Mouse (Mus musculus) left cerebral cortex, adult 2 months (tissue): ENCODE data around the gene Rph3al. TPM values are rescaled to one million over a fixed set of nuclear protein-coding genes. Genes with fewer than 3 reads are reported as not detected.

ENCODE experiments used
- DNase-seq, 2 experiments: peaks; one replicate each; pipeline ENCODE4 v3.0.0; 2021 to 2022; ENCODE audit warnings: low spot score in 2 of 2, mixed read lengths in 1 of 2; ENCODE audit errors: extremely low spot score in 1 of 2
- H3K27ac ChIP-seq: fragments of 200-600 bp; 2 replicates; pipeline ENCODE4 v1.8.1; 2022
- H3K4me3 ChIP-seq: fragments of 200-600 bp; 2 replicates; pipeline ENCODE4 v1.8.1; 2022
- CTCF ChIP-seq: fragments of 200-600 bp; IDR thresholded peaks from 2 replicates; pipeline ENCODE4 v1.8.1; 2022; ENCODE audit warnings: antibody characterized with exemption, mild to moderate bottlenecking, moderate library complexity
- intact Hi-C: fragments of 180-260 bp; cut with DNase I; formaldehyde crosslinking; loops from one replicate; pipeline ENCODE4 v1.15.1; 2025
- total RNA-seq, 2 experiments: library from RNA; stranded (reverse); gene quantifications; 2 replicates each; pipeline ENCODE4 v1.2.3; 2021

The Rph3al gene
- total RNA-seq, 2 experiments from 2014 or later, result 2.3 to 2.7 TPM

DNA sequence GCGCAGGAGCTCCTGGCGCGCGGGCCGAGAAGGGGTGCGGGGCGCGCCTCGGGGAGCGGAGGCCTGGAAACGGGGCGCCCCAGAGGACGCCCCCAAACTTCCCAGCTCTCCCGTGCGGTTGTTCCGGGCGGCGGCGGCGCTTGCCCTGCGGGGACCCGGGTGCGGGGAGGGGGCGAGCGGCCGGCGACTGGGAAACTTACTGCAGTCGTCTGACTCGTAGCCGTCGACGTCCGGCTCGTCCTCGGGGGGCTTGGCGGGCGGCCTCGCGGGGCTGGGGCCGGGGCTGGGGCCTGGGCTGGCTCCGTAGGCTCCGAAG lies 142.9 kb downstream of the Rph3al start:
- Histone ChIP-seq H3K27ac (no peak overlapping the region), H3K4me3 (peak overlapping the region; percentile 47)
- TF ChIP-seq CTCF, result no peak
- intact Hi-C loops, result no loop called here
- peak in 1 of 2 experiments; percentile 33 for DNase-seq

DNA sequence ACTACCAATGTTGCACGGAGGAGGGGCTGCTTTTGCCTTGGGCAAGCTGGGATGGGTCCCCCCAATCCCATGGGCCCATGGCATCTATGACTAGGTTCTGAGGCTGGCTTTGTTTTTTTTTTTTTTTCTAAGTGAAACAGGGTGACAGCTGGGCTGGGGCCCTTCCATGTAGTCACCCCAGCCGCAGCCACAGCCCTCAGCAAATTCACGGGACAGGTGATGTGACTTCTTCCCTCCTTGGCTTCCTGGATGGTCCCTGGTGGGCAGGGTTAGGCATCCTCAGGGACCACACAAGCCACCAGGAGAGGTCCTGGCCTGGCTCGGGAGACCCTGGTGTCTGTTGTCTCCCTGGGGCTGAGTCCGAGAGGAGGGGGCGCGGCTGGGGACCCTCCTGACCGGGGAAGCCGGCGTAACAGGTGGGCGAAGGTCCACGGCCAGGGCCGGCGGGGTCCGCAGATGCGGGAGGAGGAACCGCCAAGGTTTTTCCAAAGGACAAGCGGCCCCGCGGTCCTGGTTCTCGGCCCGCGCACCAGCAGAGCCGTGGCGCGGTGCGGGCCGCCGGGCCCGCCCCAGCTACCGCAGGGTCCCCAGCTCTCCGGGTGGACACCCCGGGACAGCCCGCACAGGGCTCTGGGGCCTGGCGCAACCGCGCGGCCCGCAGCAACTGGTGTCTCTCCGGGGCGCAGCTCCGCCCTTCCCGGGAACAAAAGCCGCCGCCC lies 143.5 kb downstream of the Rph3al start:
- Histone ChIP-seq H3K4me3 (peak overlapping the region; percentile 47), H3K27ac (no peak overlapping the region)
- no peak for DNase-seq
- intact Hi-C loops, result no loop called here
- no peak for TF ChIP-seq CTCF

DNA sequence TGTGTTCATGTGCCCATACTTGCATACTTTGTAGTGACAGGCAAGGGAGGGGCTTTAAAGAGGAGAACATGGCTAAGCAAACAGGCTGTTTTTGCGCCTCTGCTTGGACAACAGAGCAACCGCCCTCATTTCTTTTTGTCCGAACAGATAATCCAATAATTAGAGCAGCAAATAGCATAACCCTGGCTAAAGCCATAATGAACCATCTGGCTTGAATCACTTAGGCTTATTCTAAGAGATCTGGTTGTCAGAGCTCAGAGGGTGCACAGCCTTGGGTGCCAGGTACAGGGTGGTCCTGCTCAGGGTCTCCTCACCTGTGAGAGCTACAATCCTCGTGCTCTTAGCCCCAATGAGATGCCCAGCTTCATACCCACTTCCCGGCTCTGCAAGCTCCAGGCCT lies 144.9 kb downstream of the Rph3al start:
- DNase-seq, result no peak
- no peak for TF ChIP-seq CTCF
- Histone ChIP-seq H3K4me3 (no peak overlapping the region), H3K27ac (no peak overlapping the region)
- intact Hi-C loops, result no loop called here

DNA sequence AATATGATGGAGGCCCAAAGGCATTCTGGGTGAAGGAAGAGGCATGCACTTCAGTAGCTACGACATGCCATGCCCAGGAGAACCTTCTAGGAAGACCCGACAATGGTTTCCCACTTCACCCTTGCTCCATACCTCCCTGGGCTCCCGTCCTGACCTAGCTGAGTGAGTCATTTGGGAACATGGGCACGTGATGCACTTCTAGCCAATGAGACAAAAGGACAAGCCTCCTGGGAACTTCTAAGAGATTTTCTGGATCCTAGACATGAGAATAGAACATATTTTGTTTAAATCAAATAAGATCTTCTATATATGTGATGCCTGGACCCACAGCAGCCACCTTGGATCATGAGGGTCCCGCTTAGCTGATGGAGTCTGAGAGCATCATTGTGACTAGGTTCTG lies 145.7 kb downstream of the Rph3al start:
- Histone ChIP-seq H3K4me3 (no peak overlapping the region), H3K27ac (no peak overlapping the region)
- intact Hi-C loops, result no loop called here
- no peak for DNase-seq
- no peak for TF ChIP-seq CTCF

DNA sequence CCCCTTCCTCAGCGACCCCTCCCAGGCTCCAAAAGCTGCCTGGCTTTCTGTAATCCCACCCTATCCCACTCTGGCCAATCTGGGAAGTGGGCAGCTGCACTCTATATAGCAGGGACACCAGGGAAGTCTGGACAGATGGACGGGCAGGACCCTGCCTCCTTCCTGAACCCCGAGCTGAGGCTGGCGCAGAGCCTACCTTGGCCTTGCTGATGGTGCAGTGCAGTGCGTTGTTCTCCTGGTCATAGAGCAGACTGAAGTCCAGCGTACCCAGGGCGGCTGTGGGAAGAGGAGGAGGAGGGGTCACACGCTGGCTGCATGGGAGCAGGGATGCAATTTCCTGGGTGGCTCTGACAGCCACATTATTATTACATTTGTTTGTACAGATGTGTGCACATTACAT lies 152.3 kb downstream of the Rph3al start:
- no peak for DNase-seq
- intact Hi-C loops, result no loop called here
- no peak overlapping the region for H3K27ac ChIP-seq
- TF ChIP-seq CTCF, result no peak
- H3K4me3 ChIP-seq, result no peak overlapping the region

DNA sequence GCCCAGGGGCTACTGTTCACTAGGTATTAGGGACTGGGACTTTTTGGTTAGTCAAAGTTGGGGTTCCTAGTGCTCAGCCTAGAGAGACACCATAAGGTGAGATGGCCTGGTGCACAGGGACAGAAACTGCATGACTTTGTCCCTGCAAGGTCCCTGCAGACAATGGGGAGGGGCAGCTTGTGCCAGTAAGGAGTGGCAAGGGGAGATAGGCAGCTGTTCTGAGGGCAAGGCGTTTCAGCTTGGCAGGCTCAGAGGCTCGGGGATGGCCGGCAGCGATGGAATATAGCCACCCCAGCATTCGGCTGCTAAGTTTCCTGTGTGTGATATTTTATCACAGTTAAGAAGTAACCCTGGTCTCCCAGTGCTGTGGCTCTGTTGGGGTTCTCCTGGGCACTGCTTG lies 154.4 kb downstream of the Rph3al start:
- intact Hi-C loops, result loop anchor here (2.0 to 5.0 kb wide), 2 partner anchors 119 to 183 kb away; no protein-coding TSS in a partner anchor

DNA sequence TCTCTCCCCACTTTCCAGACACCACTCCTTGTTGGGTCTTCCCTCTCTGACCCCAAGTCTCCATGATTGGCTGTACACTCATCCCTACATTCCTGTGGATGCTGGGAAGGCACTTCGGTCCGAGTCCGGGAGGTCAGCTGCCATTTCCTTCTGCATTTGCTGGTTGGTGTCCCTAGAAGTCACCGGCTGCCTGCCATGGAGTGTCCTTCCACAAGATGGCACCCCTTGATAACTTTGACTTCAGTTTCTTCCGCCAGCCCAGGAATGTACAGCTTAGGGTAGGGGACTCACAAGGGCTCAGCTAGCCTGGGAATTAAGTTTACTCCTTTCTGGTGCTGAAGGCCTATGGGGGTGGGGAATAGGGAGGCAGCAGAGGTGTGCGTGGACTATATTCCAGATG lies 156.3 kb downstream of the Rph3al start:
- H3K27ac ChIP-seq, result no peak overlapping the region
- DNase-seq, result peak; percentile 56 to 71
- no peak overlapping the region for H3K4me3 ChIP-seq
- TF ChIP-seq CTCF, result peak; percentile 84
- intact Hi-C loops, result loop anchor here (1.0 to 5.0 kb wide), 3 partner anchors 120 to 385 kb away; no protein-coding TSS in a partner anchor

More for the DNA sequence above, 154.4 kb downstream of the Rph3al start:
- Histone ChIP-seq H3K27ac (no peak overlapping the region), H3K4me3 (no peak overlapping the region)
- TF ChIP-seq CTCF, result no peak
- DNase-seq, result no peak

Other genes starting within 250 kb of the Rph3al start
- gene Ywhae, start 205.6 kb downstream of the Rph3al start, total RNA-seq, result 100 to 1,000 TPM; 854 to 940 TPM
- gene Doc2b, start 142.4 kb downstream of the Rph3al start, total RNA-seq, result 10 to 100 TPM; 17.9 to 26.7 TPM
- 1 to 10 TPM; 2.7 to 3.9 TPM for gene 1700016K19Rik, start 61.5 kb upstream of the Rph3al start, total RNA-seq
- gene Rflnb, start 89.4 kb upstream of the Rph3al start, total RNA-seq, result 1 to 10 TPM; 8.5 to 9.7 TPM
- gene Vps53, start 241.2 kb upstream of the Rph3al start, total RNA-seq, result 10 to 100 TPM; 85.1 to 85.3 TPM
- 10 to 100 TPM; 15.9 to 17.3 TPM for gene Fam57a, start 241.2 kb upstream of the Rph3al start, total RNA-seq